Mouse (Mus musculus) gastrocnemius, adult 2 months (tissue): ENCODE measurements around the gene Nes. TPM values are rescaled to one million over a fixed set of nuclear protein-coding genes. Genes with fewer than 3 reads are reported as not detected.

Source experiments
- DNase-seq: peaks from one replicate; pipeline ENCODE4 v3.0.0; 2022
- H3K27ac ChIP-seq: fragments of 200-600 bp; 2 replicates; pipeline ENCODE4 v1.8.1; 2022; ENCODE audit warnings: mild to moderate bottlenecking
- H3K4me3 ChIP-seq: fragments of 200-600 bp; 2 replicates; pipeline ENCODE4 v1.8.1; 2022; ENCODE audit warnings: mild to moderate bottlenecking, moderate library complexity
- CTCF ChIP-seq: fragments of 200-600 bp; IDR thresholded peaks from 2 replicates; pipeline ENCODE4 v1.8.1; 2022; ENCODE audit warnings: antibody characterized with exemption, mild to moderate bottlenecking, moderate library complexity
- intact Hi-C: fragments of 180-260 bp; cut with DNase I; formaldehyde crosslinking; loops from one replicate; pipeline ENCODE4 v1.15.1; 2025
- total RNA-seq, 2 experiments: library from RNA; stranded (reverse); gene quantifications; 2 replicates each; pipeline ENCODE4 v1.2.3; 2021

Gene Nes
- total RNA-seq, 2 experiments from 2014 or later, result 9.1 to 17.2 TPM

DNA sequence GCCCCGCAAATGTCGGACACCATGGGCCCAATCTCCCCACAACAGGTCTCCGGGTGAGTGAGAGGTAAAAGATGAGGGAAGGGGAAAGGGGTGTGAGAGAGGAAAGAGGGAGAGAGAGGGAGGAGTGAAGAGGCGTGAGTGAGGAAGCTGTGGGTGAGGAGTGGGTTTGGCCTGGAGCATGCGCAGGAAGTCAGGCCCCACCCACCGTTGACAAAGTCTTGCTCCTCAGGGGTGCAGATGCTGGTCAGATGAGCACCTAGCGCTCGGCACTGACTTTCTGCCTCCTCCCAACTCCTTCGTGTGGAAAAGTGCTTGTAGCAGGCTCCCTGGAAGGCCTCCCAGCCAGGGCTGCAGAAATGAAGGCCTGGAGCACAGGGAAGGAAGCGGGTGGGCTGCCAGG is 19.1 kb downstream of the Nes start:
- H3K4me3 ChIP-seq, result no peak overlapping the region
- intact Hi-C loops, result no loop called here
- no peak for TF ChIP-seq CTCF
- no peak for DNase-seq
- no peak overlapping the region for H3K27ac ChIP-seq

GRCm38 (mm10) chr3:87993436-87993835 is 22.6 kb downstream of the Nes start:
- intact Hi-C loops, result no loop called here
- no peak for DNase-seq
- Histone ChIP-seq H3K27ac (no peak overlapping the region), H3K4me3 (no peak overlapping the region)
- no peak for TF ChIP-seq CTCF

GRCm38 (mm10) chr3:87995331-87995730 is 24.5 kb downstream of the Nes start:
- no peak for DNase-seq
- Histone ChIP-seq H3K27ac (no peak overlapping the region), H3K4me3 (no peak overlapping the region)
- intact Hi-C loops, result no loop called here
- no peak for TF ChIP-seq CTCF

DNA sequence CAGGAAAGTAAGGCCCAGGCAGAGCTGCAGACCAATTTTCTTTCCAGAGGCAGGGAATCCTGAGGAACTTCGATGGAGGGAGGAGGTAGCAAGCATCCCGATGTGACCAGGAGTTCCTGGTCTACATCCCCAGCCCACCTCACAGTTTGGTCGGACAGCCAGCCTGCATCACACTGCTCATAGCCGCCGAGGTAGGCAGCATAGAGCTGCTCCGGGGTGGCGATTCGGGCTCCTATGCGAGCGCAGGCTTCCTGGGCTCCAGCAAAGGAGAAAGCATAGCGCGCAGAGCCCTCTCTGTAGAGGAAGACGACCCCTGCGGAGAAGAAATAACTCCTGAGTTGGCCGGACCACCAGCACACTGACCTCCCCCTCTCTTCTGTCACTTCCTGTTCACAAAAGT is 25.5 kb downstream of the Nes start:
- intact Hi-C loops, result no loop called here
- Histone ChIP-seq H3K4me3 (no peak overlapping the region), H3K27ac (no peak overlapping the region)
- no peak for TF ChIP-seq CTCF
- no peak for DNase-seq

DNA sequence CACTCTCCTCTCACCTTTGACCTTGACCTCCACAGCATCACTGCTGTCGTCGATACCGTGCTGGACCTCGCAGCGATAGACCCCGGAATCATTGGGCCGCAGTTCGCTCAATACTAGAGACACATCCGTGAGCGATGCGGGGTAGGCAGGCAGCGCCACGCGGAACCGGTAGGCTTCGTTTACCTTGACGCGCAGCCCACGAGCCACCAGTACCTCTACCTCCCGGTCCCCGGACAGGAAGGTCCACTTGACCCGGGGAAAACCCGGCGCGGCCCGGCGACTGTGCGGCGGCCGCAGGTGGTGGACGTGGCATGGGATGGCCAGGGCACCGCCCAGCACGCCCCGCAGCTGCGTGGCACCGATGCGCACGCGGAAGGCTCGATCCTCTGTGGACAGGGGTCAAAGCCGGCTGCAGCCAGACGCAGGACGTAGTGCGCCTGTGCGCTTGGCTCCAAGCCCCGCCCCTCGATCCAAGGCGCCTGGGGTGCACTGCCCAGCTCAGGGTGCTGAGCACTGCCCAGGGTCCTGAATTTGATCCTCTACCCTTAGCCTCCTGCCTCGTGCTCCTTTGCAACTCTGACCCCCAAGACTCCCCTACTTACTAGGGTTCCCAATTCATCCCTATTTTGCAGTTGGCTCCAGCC is 26.2 kb downstream of the Nes start:
- DNase-seq, result peak; percentile 52
- intact Hi-C loops, result no loop called here
- H3K27ac ChIP-seq, result no peak overlapping the region
- TF ChIP-seq CTCF, result no peak
- peak overlapping the region; percentile 65 for H3K4me3 ChIP-seq

DNA sequence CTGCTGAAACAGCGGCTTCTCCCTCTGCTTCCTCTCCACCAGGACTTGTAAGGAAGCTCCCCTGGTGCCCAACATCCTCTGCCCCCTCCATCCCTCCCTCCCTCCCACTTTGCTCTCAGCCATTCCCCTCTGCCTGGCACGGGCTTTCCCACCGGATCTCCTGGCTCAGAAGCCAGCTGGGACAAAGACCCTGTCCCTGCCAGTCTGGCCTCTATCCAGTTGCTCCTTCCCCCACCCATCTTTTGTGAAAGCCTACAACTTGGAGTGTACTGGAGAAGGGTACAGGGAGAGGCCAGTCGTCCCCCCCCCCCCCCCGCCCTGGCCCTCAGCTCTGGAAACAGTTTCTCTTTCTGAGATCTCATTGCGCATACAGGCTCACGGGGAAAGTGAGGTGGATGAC is 27.9 kb downstream of the Nes start:
- intact Hi-C loops, result no loop called here
- no peak overlapping the region for H3K4me3 ChIP-seq
- no peak overlapping the region for H3K27ac ChIP-seq
- no peak for DNase-seq
- no peak for TF ChIP-seq CTCF

DNA sequence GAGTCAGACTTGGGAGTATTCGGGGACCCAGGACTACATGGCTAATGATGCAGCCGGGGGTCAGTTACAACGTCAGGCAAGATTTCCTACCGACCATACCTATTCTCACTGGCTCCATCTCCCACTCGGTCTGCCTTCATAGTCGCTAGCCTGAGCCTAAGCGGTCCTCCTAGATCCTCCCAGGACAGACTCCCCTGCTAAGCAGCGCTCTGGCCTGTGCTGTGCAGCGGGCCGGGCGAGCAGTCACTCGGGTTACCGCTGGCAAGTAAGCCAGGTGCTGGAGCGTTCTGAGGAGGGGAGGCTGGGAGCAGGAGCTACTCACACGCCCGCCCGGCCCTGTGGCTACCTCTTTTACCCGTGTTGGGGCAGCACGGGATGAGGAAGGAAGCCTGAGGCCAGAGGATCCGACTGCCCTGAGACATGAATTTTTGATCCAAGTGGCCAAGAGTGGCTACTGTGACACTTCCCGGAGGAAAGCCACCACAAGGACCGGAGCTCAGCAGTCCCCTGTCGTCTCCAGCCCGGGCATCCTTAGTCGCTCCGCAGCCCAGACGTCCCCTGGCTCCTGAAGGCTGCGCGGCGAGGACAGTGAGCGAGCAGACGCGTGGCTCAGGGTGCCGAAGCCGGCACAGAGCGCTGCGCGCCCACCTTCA is 28.5 kb downstream of the Nes start:
- H3K27ac ChIP-seq, result no peak overlapping the region
- peak overlapping the region; percentile 57 for H3K4me3 ChIP-seq
- no peak for TF ChIP-seq CTCF
- intact Hi-C loops, result no loop called here
- DNase-seq, result no peak

- TF ChIP-seq CTCF, result no peak
- Histone ChIP-seq H3K4me3 (peak within 1 kb of the TSS; percentile 57), H3K27ac (no peak within 1 kb of the TSS)
- intact Hi-C loops, result no loop called here
- DNase-seq, result no peak
Observed at GRCm38 (mm10) chr3:88000181-88000580, 29.3 kb downstream of the Nes start, which contains the start of gene Bcan. TSS of gene Bcan (minus strand) at chr3:88000230.

- DNase-seq, result no peak
- no peak for TF ChIP-seq CTCF
- intact Hi-C loops, result no loop called here
- Histone ChIP-seq H3K27ac (no peak overlapping the region), H3K4me3 (no peak overlapping the region; the same call in 1 of the 2 replicates)
Observed at GRCm38 (mm10) chr3:88000816-88001595, 30.1 kb downstream of the Nes start.

GRCm38 (mm10) chr3:88002291-88002976 is 31.6 kb downstream of the Nes start:
- H3K27ac ChIP-seq, result no peak overlapping the region
- DNase-seq, result peak; percentile 63
- intact Hi-C loops, result no loop called here

GRCm38 (mm10) chr3:88005822-88006786 is 35.2 kb downstream of the Nes start:
- DNase-seq, result no peak
- H3K4me3 ChIP-seq, result no peak overlapping the region
- TF ChIP-seq CTCF, result peak; percentile 51
- no peak overlapping the region for H3K27ac ChIP-seq
- intact Hi-C loops, result no loop called here

More at GRCm38 (mm10) chr3:88002291-88002976, 31.6 kb downstream of the Nes start:
- no peak for TF ChIP-seq CTCF
- H3K4me3 ChIP-seq, result no peak overlapping the region
